Mouse (Mus musculus) liver, embryonic 16.5 days (tissue): Measurements from ENCODE around the gene Phkg1. TPM values are rescaled to one million over a fixed set of nuclear protein-coding genes. Genes with fewer than 3 reads are reported as not detected.
"Not testable (repeated sequence)": the region's sequence is repeated elsewhere in the genome, so short reads cannot be mapped to it uniquely, and the experiment has no call there.

Experiments used
- ATAC-seq: fragments of 200-750 bp; cut with Nextera tagmentation; 2 replicates; pipeline ENCODE4 v1.8.0; 2017; ENCODE audit warnings: low read depth, mild to moderate bottlenecking, moderate number of reproducible peaks, moderate library complexity
- H3K27ac ChIP-seq: fragments of 300-500 bp; sonication (generic); 2 replicates; pipeline ENCODE4 v1.5.1; 2014; ENCODE audit warnings: mild to moderate bottlenecking, low read length
- H3K27me3 ChIP-seq: fragments of 300-500 bp; sonication (generic); 2 replicates; pipeline ENCODE4 v1.6.1; 2014; ENCODE audit warnings: low read depth, low read length, mixed read lengths; ENCODE audit not compliant: control insufficient read depth, insufficient read depth
- H3K36me3 ChIP-seq: fragments of 300-500 bp; sonication (generic); 2 replicates; pipeline ENCODE4 v1.6.1; 2014; ENCODE audit warnings: mild to moderate bottlenecking; ENCODE audit not compliant: control insufficient read depth, insufficient read depth
- H3K4me1 ChIP-seq: fragments of 300-500 bp; sonication (generic); 2 replicates; pipeline ENCODE4 v1.6.1; 2014; ENCODE audit warnings: low read depth, low read length, mixed read lengths; ENCODE audit not compliant: control insufficient read depth
- H3K4me2 ChIP-seq: fragments of 300-500 bp; sonication (generic); 2 replicates; pipeline ENCODE4 v1.6.1; 2014; ENCODE audit warnings: low read depth, low read length, mixed read lengths
- H3K4me3 ChIP-seq: fragments of 300-500 bp; sonication (generic); 2 replicates; pipeline ENCODE4 v1.5.1; 2014; ENCODE audit warnings: low read depth, mild to moderate bottlenecking, low read length
- H3K9ac ChIP-seq: fragments of 300-500 bp; sonication (generic); 2 replicates; pipeline ENCODE4 v1.6.1; 2014; ENCODE audit warnings: low read depth, low read length
- H3K9me3 ChIP-seq: fragments of 300-500 bp; sonication (generic); replicated peaks from 2 replicates; pipeline ENCODE4 v1.6.1; 2016; ENCODE audit warnings: low read length; ENCODE audit not compliant: control insufficient read depth
- WGBS: fragments of 180-500 bp; shearing (Covaris S2); extraction: QIAGEN DNeasy Blood & Tissue Kit; methylation state at CpG from one replicate; pipeline ENCODE4 v1.1.7; 2014; ENCODE audit not compliant: insufficient replicate concordance; 5-methylcytosine and 5-hydroxymethylcytosine counted together
- polyA plus RNA-seq: library from polyadenylated mRNA; unstranded; fragments of >200 nt; fragmentation: Nextera tagmentation; extraction: Ambion mirVana; gene quantifications from 2 replicates; pipeline ENCODE4 v1.2.1, GENCODE M21; 2015

Phkg1 gene
- polyA plus RNA-seq, 1 experiment from 2014 or later, result 0.13 TPM

GRCm38 (mm10) chr5:129914024-129914423, 15.7 kb upstream of the Phkg1 start:
- H3K4me3 ChIP-seq, result no peak overlapping the region
- H3K36me3 ChIP-seq, result no peaks in the 10 kb centered on the region
- no peak overlapping the region for H3K9ac ChIP-seq
- no peaks in the 10 kb centered on the region for H3K9me3 ChIP-seq
- H3K4me2 ChIP-seq, result no peak overlapping the region
- H3K27me3 ChIP-seq, result peaks cover 6% of the 10 kb centered on the region; the same call in 1 of the 2 replicates
- 38% methylated on average over 2 of the region's 2 CpGs for WGBS
- ATAC-seq, result peak; percentile 41; the same call in 1 of the 2 replicates
- H3K4me1 ChIP-seq, result peaks cover 5% of the 10 kb centered on the region
- no peak overlapping the region for H3K27ac ChIP-seq

- Histone ChIP-seq H3K27me3 (peaks cover 6% of the 10 kb centered on the region; the same call in 1 of the 2 replicates), H3K9ac (no peak overlapping the region), H3K4me3 (no peak overlapping the region), H3K27ac (no peak overlapping the region), H3K9me3 (no peaks in the 10 kb centered on the region), H3K36me3 (no peaks in the 10 kb centered on the region), H3K4me2 (0 out of 2 replicates have a peak overlapping the region, but pooled peaks have one; percentile 97), H3K4me1 (peaks cover 11% of the 10 kb centered on the region)
- 57% methylated on average over 7 of the region's 7 CpGs for WGBS
- no peak for ATAC-seq
These were observed 11.2 kb upstream of the Phkg1 start for GRCm38 (mm10) chr5:129909591-129909990.

DNA sequence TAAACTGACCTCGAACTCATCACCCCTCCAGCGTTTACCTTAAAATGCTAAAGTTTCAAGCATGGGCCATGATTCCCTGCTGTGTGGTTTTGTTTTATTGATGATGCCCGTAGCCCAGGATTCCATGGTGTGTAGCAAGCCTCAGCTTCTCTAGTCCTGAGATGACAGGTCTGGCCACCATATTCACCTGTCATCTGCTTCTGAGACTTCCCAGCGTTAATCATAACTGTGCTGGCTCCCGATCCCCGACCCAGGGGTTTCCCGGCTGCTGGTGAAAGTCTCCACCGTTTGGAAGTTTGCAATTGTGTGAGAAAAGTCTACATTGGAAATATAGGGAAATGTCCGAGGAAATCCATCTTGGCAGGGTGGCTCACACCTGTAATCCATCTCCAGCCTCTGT, 10.8 kb upstream of the Phkg1 start:
- Histone ChIP-seq H3K36me3 (no peaks in the 10 kb centered on the region), H3K27ac (no peak overlapping the region), H3K9me3 (no peaks in the 10 kb centered on the region), H3K9ac (peak overlapping the region; percentile 74), H3K4me1 (peaks cover 11% of the 10 kb centered on the region), H3K27me3 (peaks cover 6% of the 10 kb centered on the region; the same call in 1 of the 2 replicates), H3K4me2 (peak overlapping the region; percentile 97), H3K4me3 (peak overlapping the region; percentile 72)
- no peak for ATAC-seq
- 66% methylated on average over 9 of the region's 9 CpGs for WGBS

GRCm38 (mm10) chr5:129908242-129908965, 10.1 kb upstream of the Phkg1 start, which contains the start of gene Nupr1l:
Gene Nupr1l, plus strand, starts transcription at chr5:129908540.
- Histone ChIP-seq H3K9ac (peak within 1 kb of the TSS; percentile 74), H3K9me3 (no peaks in the 10 kb centered on the region), H3K4me2 (peak within 1 kb of the TSS; percentile 97), H3K36me3 (no peaks in the 10 kb centered on the region), H3K27me3 (peaks cover 6% of the 10 kb centered on the region; the same call in 1 of the 2 replicates), H3K27ac (peak within 1 kb of the TSS; percentile 46; the same call in 1 of the 2 replicates), H3K4me3 (peak within 1 kb of the TSS; percentile 72), H3K4me1 (peaks cover 11% of the 10 kb centered on the region)
- ATAC-seq, result peak; percentile 95
- WGBS, result under 1% methylated on average over 62 of the region's 63 CpGs

DNA sequence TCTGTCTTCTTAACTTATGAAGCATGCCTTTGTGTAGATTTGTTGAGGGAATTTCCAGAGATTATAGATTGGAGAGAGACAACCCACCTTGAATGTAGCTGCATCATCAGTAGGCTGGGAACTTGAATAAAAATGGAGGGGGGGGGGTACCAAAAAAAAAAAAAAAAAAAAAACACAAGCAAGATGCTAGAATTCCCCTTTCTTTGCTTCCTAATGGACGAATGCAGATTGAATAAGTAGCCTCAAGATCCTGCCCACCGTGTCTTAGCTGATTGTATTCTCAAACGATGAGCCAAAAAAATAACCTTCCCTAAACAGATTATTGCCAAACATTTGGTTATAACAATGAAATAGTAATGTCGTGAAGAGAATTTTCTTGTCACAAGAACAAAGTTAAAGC, 9.4 kb upstream of the Phkg1 start:
- Histone ChIP-seq H3K9ac (peak overlapping the region; percentile 74), H3K4me2 (peak overlapping the region; percentile 97), H3K36me3 (no peaks in the 10 kb centered on the region), H3K27ac (no peak overlapping the region), H3K4me1 (peaks cover 11% of the 10 kb centered on the region), H3K4me3 (peak overlapping the region; percentile 72), H3K9me3 (no peaks in the 10 kb centered on the region), H3K27me3 (peaks cover 6% of the 10 kb centered on the region; the same call in 1 of the 2 replicates)
- ATAC-seq, result no peak
- WGBS, result 27% methylated on average over 4 of the region's 4 CpGs

- no peaks in the 10 kb centered on the region for H3K27me3 ChIP-seq
- H3K4me1 ChIP-seq, result peaks cover 11% of the 10 kb centered on the region
- no peak within 1 kb of the TSS for H3K27ac ChIP-seq
- H3K9me3 ChIP-seq, result no peaks in the 10 kb centered on the region
- H3K36me3 ChIP-seq, result no peaks in the 10 kb centered on the region
- H3K9ac ChIP-seq, result peak within 1 kb of the TSS; percentile 57
- H3K4me2 ChIP-seq, result peak within 1 kb of the TSS; percentile 93
- peak within 1 kb of the TSS; percentile 69 for H3K4me3 ChIP-seq
- 2% methylated on average over 44 of the region's 44 CpGs for WGBS
- peak; percentile 100 for ATAC-seq
These were observed 2.9 kb downstream of the Phkg1 start, which contains the start of gene Zbed5 for GRCm38 (mm10) chr5:129895198-129896088. Gene Zbed5, plus strand, starts transcription at chr5:129895723.

DNA sequence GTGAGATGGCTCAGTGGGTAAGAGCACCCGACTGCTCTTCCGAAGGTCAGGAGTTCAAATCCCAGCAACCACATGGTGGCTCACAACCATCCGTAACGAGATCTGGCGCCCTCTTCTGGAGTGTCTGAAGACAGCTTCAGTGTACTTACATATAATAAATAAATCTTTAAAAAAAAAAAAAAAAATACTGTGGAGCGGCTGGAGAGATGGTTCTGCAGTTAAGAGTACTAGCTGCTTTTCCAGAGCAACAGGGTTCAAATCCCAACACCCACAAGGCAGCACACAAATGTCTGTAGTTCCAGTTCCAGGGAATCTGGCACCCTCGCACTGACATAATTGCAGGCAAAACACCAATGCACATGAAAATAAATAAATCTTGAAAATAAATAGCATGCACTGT, 8.0 kb downstream of the Phkg1 start:
- H3K9ac ChIP-seq, H3K27ac ChIP-seq: not testable (repeated sequence)
- 73% methylated on average over 4 of the region's 7 CpGs for WGBS

DNA sequence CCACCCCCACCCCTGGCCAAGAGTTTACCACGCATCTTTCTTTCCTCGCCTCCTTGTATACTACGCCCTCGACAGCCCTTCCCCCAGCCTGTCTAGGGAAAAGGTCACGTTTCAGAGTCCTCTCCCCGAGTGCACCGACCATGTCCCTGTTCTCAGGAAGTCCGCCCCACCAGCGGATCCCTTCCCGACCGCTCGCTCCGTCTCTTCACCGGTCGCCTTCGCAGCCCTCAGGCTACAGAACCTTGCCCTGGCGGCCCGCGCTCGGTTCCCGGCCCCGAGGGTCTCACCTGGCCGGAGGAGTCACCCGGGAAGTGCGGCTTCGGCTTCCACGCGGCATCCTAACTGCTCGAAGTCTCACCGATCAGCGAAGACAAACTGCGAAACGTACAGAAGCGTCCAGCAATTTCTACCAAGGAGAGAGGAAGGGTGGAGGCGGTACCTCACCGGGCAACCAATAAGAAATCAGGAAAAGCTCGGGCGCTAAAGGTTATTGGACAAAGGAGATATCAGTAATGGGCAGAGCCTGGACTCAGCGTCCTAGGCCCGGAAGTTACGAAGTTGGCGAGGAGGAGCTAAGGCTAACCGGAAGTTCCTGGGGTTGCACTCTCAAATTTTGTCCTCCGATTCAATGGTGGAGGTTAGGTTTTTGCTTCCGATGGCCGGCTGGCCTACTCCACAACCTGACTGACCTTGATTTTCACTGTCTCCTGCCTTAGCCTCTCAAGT, 11.3 kb downstream of the Phkg1 start, which contains the start of gene Chchd2:
Gene Chchd2, minus strand, starts transcription at position 560 of the 726 bp plus-strand sequence.
- H3K4me3 ChIP-seq, result peak within 1 kb of the TSS; percentile 72
- H3K4me1 ChIP-seq, result peaks cover 17% of the 10 kb centered on the region
- peak within 1 kb of the TSS; percentile 79 for H3K9ac ChIP-seq
- peak; percentile 100 for ATAC-seq
- H3K4me2 ChIP-seq, result peak within 1 kb of the TSS; percentile 88
- peak within 1 kb of the TSS; percentile 94 for H3K27ac ChIP-seq
- H3K9me3 ChIP-seq, result no peaks in the 10 kb centered on the region
- no peaks in the 10 kb centered on the region for H3K27me3 ChIP-seq
- peaks cover 16% of the 10 kb centered on the region for H3K36me3 ChIP-seq
- under 1% methylated on average over 46 of the region's 46 CpGs for WGBS

More for the DNA sequence above, 8.0 kb downstream of the Phkg1 start:
- H3K27me3 ChIP-seq, H3K4me2 ChIP-seq, H3K36me3 ChIP-seq, H3K9me3 ChIP-seq, H3K4me3 ChIP-seq, ATAC-seq: not testable (repeated sequence)
- H3K4me1 ChIP-seq, result peaks cover 18% of the 10 kb centered on the region
